ENCODE assay signal across 10 mouse cellular contexts in genomic region chr9:120350346-120350745, GRCm38 (mm10). TPM values are rescaled to one million over a fixed set of nuclear protein-coding genes. Genes with fewer than 3 reads are reported as not detected.
DNase-seq lines count a peak whose midpoint lies in the region; TF ChIP-seq lines count a peak whose summit lies in the region.
"Had no signal": no experiment of that assay in that cellular context is flagged by ENCODE, and none has a peak within 500 bp of the region (broad histone marks: within the 10 kb centered on the region; RNA-seq: fewer than 3 reads in every experiment).

No protein-coding gene starts in this region.

- no peak overlapping the region for H3K27ac ChIP-seq in heart, embryonic 10.5 days
- H3K27ac ChIP-seq in kidney, adult 2 months (ENCODE audit: insufficient read depth, low read depth, low read length) = no peak overlapping the region; the same call in 1 of the 2 replicates
- H3K27ac ChIP-seq: macrophage had no signal

- no peak for TF ChIP-seq POLR2A in kidney, adult 2 months (IDR thresholded peaks at IDR 0.05; ENCODE audit: low read depth, low read length)

- peak; percentile 97 for DNase-seq in heart, adult 11 months
- DNase-seq in heart, embryonic 10.5 days (ENCODE audit: low spot score) = no peak
- DNase-seq in heart, adult 8-10 months (ENCODE audit: low spot score) = peak; percentile 60
- DNase-seq in kidney, adult 2 months = peak; percentile 47
- DNase-seq in lung, postnatal 10 days = peak; percentile 58
- DNase-seq in frontal cortex, adult 2 months (ENCODE audit: extremely low spot score in 1 of 2, low spot score in 1 of 2) = no peak
- no peak for DNase-seq in layer of hippocampus, adult 18-20 months (ENCODE audit: low spot score in 2 of 2)
- DNase-seq in cerebellum, adult 11 months = no peak

- H3K36me3 ChIP-seq in heart, embryonic 10.5 days = no peaks in the 10 kb centered on the region
- H3K36me3 ChIP-seq in kidney, adult 2 months (ENCODE audit: control insufficient read depth, insufficient read depth, low read length) = no peaks in the 10 kb centered on the region

- H3K4me1 ChIP-seq in heart, embryonic 10.5 days = peaks cover 12% of the 10 kb centered on the region; the same call in 1 of the 2 replicates
- no peaks in the 10 kb centered on the region for H3K4me1 ChIP-seq in kidney, adult 2 months (ENCODE audit: control insufficient read depth, insufficient read depth, low read length)

- peaks cover 3% of the 10 kb centered on the region; the same call in 1 of the 2 replicates for H3K9me3 ChIP-seq in heart, embryonic 10.5 days

- H3K4me3 ChIP-seq in heart, embryonic 10.5 days = no peak overlapping the region
- no peak overlapping the region for H3K4me3 ChIP-seq in kidney, adult 2 months (ENCODE audit: insufficient read depth, low read depth, low read length)

- 57% methylated on average over 6 of the region's 6 CpGs for WGBS in heart, embryonic 10.5 days
- WGBS in kidney, adult 2 months = 48% methylated on average over 6 of the region's 6 CpGs

- 0 out of 2 replicates have a peak, but pooled peaks cover 5% of the 10 kb centered on the region for H3K27me3 ChIP-seq in heart, embryonic 10.5 days (ENCODE audit: insufficient read depth, poor library complexity, severe bottlenecking)
- H3K27me3 ChIP-seq in kidney, adult 2 months (replicated peaks; ENCODE audit: control insufficient read depth, insufficient read depth, low read length) = no peaks in the 10 kb centered on the region

- TF ChIP-seq CTCF in kidney, adult 2 months (conservative IDR thresholded peaks at IDR 0.05; ENCODE audit: insufficient read depth, insufficient read length, low read depth, low read length) = no peak

RNA-seq across cellular contexts. Expression of gene Myrip, which starts 49.0 kb away (rescaled TPM):
- 0.15 and 0.21 TPM in 2 replicates for polyA plus RNA-seq in heart, embryonic 10.5 days (2016; fragmentation: Nextera tagmentation; extraction: Ambion mirVana)
- total RNA-seq in heart, adult 8-10 months (2022) = 1 to 10 TPM; 5.1 to 6.9 (median 6.3) TPM
- 1.1 and 1.3 TPM in 2 replicates for polyA plus RNA-seq in kidney, adult 2 months (2012; rRNA removed)
- 27.7 and 30.2 TPM in 2 replicates for polyA plus RNA-seq in frontal cortex, adult 2 months (2012; rRNA removed)
- total RNA-seq in layer of hippocampus, adult 18-20 months (2021) = 10 to 100 TPM; 55.9 to 64.3 TPM
- polyA plus RNA-seq: C2C12, macrophage had no signal

Comparison
In these comparisons a context has a peak if more than half of its experiments do, and no peak if none do; other contexts are left out.
1. DNase-seq: peak in heart, adult 11 months (single experiment), heart, adult 8-10 months (single experiment), kidney, adult 2 months (single experiment) and lung, postnatal 10 days (single experiment); none in heart, embryonic 10.5 days (single experiment), frontal cortex, adult 2 months (0 of 2), layer of hippocampus, adult 18-20 months (0 of 2) and cerebellum, adult 11 months (single experiment).
2. RNA of gene Myrip, which starts 49.0 kb away (polyA plus RNA-seq): 27.7 to 30.2 TPM in frontal cortex, adult 2 months; 1.1 to 1.3 TPM in kidney, adult 2 months and 0.15 to 0.21 TPM in heart, embryonic 10.5 days; every median in the first group is over 10 times any median in the second.